18 mouse cellular contexts compared by ENCODE assay signal in genomic region chr4:83327526-83327925, GRCm38 (mm10). TPM values are rescaled to one million over a fixed set of nuclear protein-coding genes. Genes with fewer than 3 reads are reported as not detected.
DNase-seq lines count a peak whose midpoint lies in the region; ATAC-seq and TF ChIP-seq lines count a peak whose summit lies in the region.
"Had no signal": no experiment of that assay in that cellular context is flagged by ENCODE, and none has a peak within 500 bp of the region (broad histone marks: within the 10 kb centered on the region; RNA-seq: fewer than 3 reads in every experiment).

No protein-coding gene starts in this region.

- H3K27ac ChIP-seq in spleen, adult 2 months (ENCODE audit: insufficient read depth, low read length) = peak overlapping the region; percentile 63; the same call in 1 of the 2 replicates
- H3K27ac ChIP-seq in ES-Bruce4 (ENCODE audit: insufficient read depth, low read length) = peak overlapping the region; percentile 93
- H3K27ac ChIP-seq: embryonic facial prominence, embryonic 10.5 days; hindbrain, embryonic 13.5 days; limb, embryonic 13.5 days; liver, embryonic 14.5 days had no signal

- no peaks in the 10 kb centered on the region for H3K36me3 ChIP-seq in spleen, adult 2 months (ENCODE audit: control insufficient read depth, insufficient read depth, low read length)
- H3K36me3 ChIP-seq in ES-Bruce4 (ENCODE audit: control insufficient read depth, insufficient read depth, low read length, poor library complexity, severe bottlenecking) = no peaks in the 10 kb centered on the region
- H3K36me3 ChIP-seq: embryonic facial prominence, embryonic 10.5 days; hindbrain, embryonic 13.5 days; limb, embryonic 13.5 days had no signal

- H3K9ac ChIP-seq in ES-Bruce4 (ENCODE audit: low read depth, poor library complexity, severe bottlenecking) = no peak overlapping the region
- H3K9ac ChIP-seq: hindbrain, embryonic 13.5 days; limb, embryonic 13.5 days; liver, embryonic 14.5 days had no signal

- peaks cover 4% of the 10 kb centered on the region; the same call in 1 of the 2 replicates for H3K4me1 ChIP-seq in spleen, adult 2 months (ENCODE audit: control insufficient read depth, insufficient read depth, insufficient read length)
- peaks cover 13% of the 10 kb centered on the region for H3K4me1 ChIP-seq in ES-Bruce4 (ENCODE audit: control insufficient read depth, insufficient read depth, low read length)

- intact Hi-C loops in left cerebral cortex, postnatal 25 days (cut with DNase I) = no loop called here
- intact Hi-C loops in heart, postnatal 36 days (cut with DNase I) = loop anchor here (5.0 kb wide), 1 partner anchor 65 kb away; no protein-coding TSS in a partner anchor

- no peak overlapping the region for H3K4me3 ChIP-seq in spleen, adult 2 months (ENCODE audit: extremely low read depth, insufficient read depth, insufficient read length)
- no peak overlapping the region for H3K4me3 ChIP-seq in ES-Bruce4 (ENCODE audit: low read depth, low read length)
- H3K4me3 ChIP-seq: embryonic facial prominence, embryonic 10.5 days; erythroblast, embryonic 14.5 days; hindbrain, embryonic 13.5 days; limb, embryonic 13.5 days had no signal

- no peaks in the 10 kb centered on the region for H3K9me3 ChIP-seq in ES-Bruce4 (replicated peaks; ENCODE audit: control insufficient read depth, insufficient read depth, low read length, poor library complexity, severe bottlenecking)
- H3K9me3 ChIP-seq: embryonic facial prominence, embryonic 10.5 days; hindbrain, embryonic 13.5 days; limb, embryonic 13.5 days had no signal

- TF ChIP-seq EP300 in ES-Bruce4 (IDR thresholded peaks at IDR 0.05; ENCODE audit: insufficient read depth, low read depth, low read length) = no peak

- WGBS in spleen, adult 2 months = 24% methylated on average over 4 of the region's 4 CpGs

- H3K27me3 ChIP-seq in spleen, adult 2 months (ENCODE audit: control insufficient read depth, insufficient read depth, low read length) = no peaks in the 10 kb centered on the region
- no peaks in the 10 kb centered on the region for H3K27me3 ChIP-seq in ES-Bruce4 (ENCODE audit: control insufficient read depth, insufficient read depth, low read length, poor library complexity, severe bottlenecking)

- DNase-seq in spleen, adult 2 months (ENCODE audit: low read depth in 1 of 2, low spot score in 2 of 2) = no peak
- DNase-seq in spleen, adult 18-20 months = no peak
- DNase-seq in left cerebral cortex, postnatal 25 days (ENCODE audit: low spot score in 2 of 2) = no peak
- no peak for DNase-seq in cerebellum, postnatal 4 days (ENCODE audit: low spot score in 2 of 2)
- no peak for DNase-seq in heart, postnatal 36 days
- DNase-seq: cerebellum, postnatal 25 days; heart, adult 11 months; kidney, postnatal 36 days; right cerebral cortex, postnatal 4 days had no signal

- TF ChIP-seq CTCF in spleen, adult 2 months (IDR thresholded peaks at IDR 0.05; ENCODE audit: extremely low read depth, insufficient read depth, insufficient read length, insufficient replicate concordance) = no peak
- no peak for TF ChIP-seq CTCF in ES-Bruce4 (IDR thresholded peaks at IDR 0.05; ENCODE audit: low read depth, low read length)

- ATAC-seq in inflammation-experienced regulatory T-cells, adult 6 months = peak; percentile 43
- ATAC-seq: forebrain, embryonic 14.5 days; intestine, embryonic 16.5 days had no signal

- TF ChIP-seq POLR2A in spleen, adult 2 months (IDR thresholded peaks at IDR 0.05; ENCODE audit: low read depth, low read length) = no peak
- no peak for TF ChIP-seq POLR2A in ES-Bruce4 (IDR thresholded peaks at IDR 0.05; ENCODE audit: insufficient read depth, low read length)

RNA-seq across cellular contexts. Expression of gene Ttc39b, which starts 3.5 kb away (rescaled TPM):
- polyA plus RNA-seq in spleen, adult 2 months (2012; rRNA removed) = 4.0 and 4.1 TPM in 2 replicates
- polyA plus RNA-seq in ES-Bruce4 (2011; ENCODE audit: insufficient read depth, insufficient read length, low read depth, missing spikeins) = 36.8 and 48.9 TPM in 2 replicates
- 100 to 1,000 TPM; 108 to 137 (median 120) TPM for polyA plus RNA-seq in inflammation-experienced regulatory T-cells, adult 6 months (2017; shearing (Covaris generic))
- 10 to 100 TPM; 61.7 to 66.5 TPM for total RNA-seq in left cerebral cortex, postnatal 25 days (2021)
- total RNA-seq in heart, postnatal 36 days (2021) = 10 to 100 TPM; 14.4 to 22.7 TPM
